Mouse (Mus musculus): ENCODE data around the gene Gnat1.

Gene Gnat1

GRCm38 (mm10) chr9:107679501-107679900 is at the start of gene Gnat1:
Gnat1 (minus strand) TSS chr9:107679712.
- DNase-seq (ENCODE audit: low read depth) = no peak

- DNase-seq (ENCODE audit: low read depth) = no peak
Measured at GRCm38 (mm10) chr9:107728919-107729670, 49.6 kb upstream of the Gnat1 start.

- DNase-seq (ENCODE audit: low read depth) = no peak
Measured at GRCm38 (mm10) chr9:107727041-107727440, 47.5 kb upstream of the Gnat1 start.

- DNase-seq (ENCODE audit: low read depth) = no peak
Measured at GRCm38 (mm10) chr9:107724796-107725195, 45.3 kb upstream of the Gnat1 start.

GRCm38 (mm10) chr9:107723794-107724531 is 44.5 kb upstream of the Gnat1 start:
- no peak for DNase-seq (ENCODE audit: low read depth)

- DNase-seq (ENCODE audit: low read depth) = no peak
Measured at GRCm38 (mm10) chr9:107723292-107723691, 43.8 kb upstream of the Gnat1 start.

- DNase-seq (ENCODE audit: low read depth) = no peak
Measured at GRCm38 (mm10) chr9:107718781-107719540, 39.4 kb upstream of the Gnat1 start.

GRCm38 (mm10) chr9:107716951-107717350 is 37.4 kb upstream of the Gnat1 start:
- no peak for DNase-seq (ENCODE audit: low read depth)

GRCm38 (mm10) chr9:107715632-107716031 is 36.1 kb upstream of the Gnat1 start:
- no peak for DNase-seq (ENCODE audit: low read depth)

- DNase-seq (ENCODE audit: low read depth) = no peak
Measured at GRCm38 (mm10) chr9:107714221-107714952, 34.9 kb upstream of the Gnat1 start.

- peak; percentile 60 for DNase-seq (ENCODE audit: low read depth)
Measured at GRCm38 (mm10) chr9:107709697-107710483, 30.4 kb upstream of the Gnat1 start, which contains the start of gene Sema3f. Sema3f (minus strand) TSS chr9:107710475.

GRCm38 (mm10) chr9:107709096-107709696 is 29.7 kb upstream of the Gnat1 start:
- DNase-seq (ENCODE audit: low read depth) = no peak

GRCm38 (mm10) chr9:107708439-107709095 is 29.1 kb upstream of the Gnat1 start:
- no peak for DNase-seq (ENCODE audit: low read depth)

GRCm38 (mm10) chr9:107707701-107708438 is 28.4 kb upstream of the Gnat1 start:
- no peak for DNase-seq (ENCODE audit: low read depth)

- DNase-seq (ENCODE audit: low read depth) = no peak
Measured at GRCm38 (mm10) chr9:107706781-107707211, 27.3 kb upstream of the Gnat1 start.

GRCm38 (mm10) chr9:107703337-107704122 is 24.0 kb upstream of the Gnat1 start:
- no peak for DNase-seq (ENCODE audit: low read depth)

- DNase-seq (ENCODE audit: low read depth) = no peak
Measured at GRCm38 (mm10) chr9:107702606-107703185, 23.2 kb upstream of the Gnat1 start.

- DNase-seq (ENCODE audit: low read depth) = no peak
Measured at GRCm38 (mm10) chr9:107701594-107701993, 22.1 kb upstream of the Gnat1 start.

All from c-Kit-positive CD71-positive TER-119-negative erythroid progenitor cells, embryonic 14.5 days (primary cell).